ENCODE assay signal across 31 mouse cellular contexts in genomic region chr7:84246093-84246492, GRCm38 (mm10).
DNase-seq lines count a peak whose midpoint lies in the region; ATAC-seq and TF ChIP-seq lines count a peak whose summit lies in the region.
"Had no signal": no experiment of that assay in that cellular context is flagged by ENCODE, and none has a peak within 500 bp of the region (broad histone marks: within the 10 kb centered on the region; RNA-seq: fewer than 3 reads in every experiment).

No protein-coding gene starts in this region.

- H3K4me2 ChIP-seq in intestine, embryonic 16.5 days (ENCODE audit: low read depth, low read length): no peak overlapping the region
- no peak overlapping the region for H3K4me2 ChIP-seq in kidney, postnatal 0 days (ENCODE audit: low read length)
- H3K4me2 ChIP-seq in stomach, postnatal 0 days (replicated peaks; ENCODE audit: low read depth): no peak overlapping the region
- H3K4me2 ChIP-seq: embryonic facial prominence, embryonic 15.5 days; forebrain, embryonic 12.5 days; limb, embryonic 15.5 days; liver, embryonic 13.5 days; midbrain, embryonic 13.5 days; neural tube, embryonic 13.5 days had no signal

- no peaks in the 10 kb centered on the region for H3K36me3 ChIP-seq in intestine, embryonic 16.5 days (ENCODE audit: control insufficient read depth, insufficient read depth, low read length)
- no peaks in the 10 kb centered on the region for H3K36me3 ChIP-seq in kidney, postnatal 0 days (ENCODE audit: insufficient read depth, low read length)
- no peaks in the 10 kb centered on the region for H3K36me3 ChIP-seq in stomach, postnatal 0 days (ENCODE audit: control insufficient read depth, insufficient read depth, low read length)
- H3K36me3 ChIP-seq: limb, embryonic 15.5 days; liver, embryonic 13.5 days had no signal

- ATAC-seq in Patski: peak; percentile 44
- ATAC-seq in intestine, embryonic 16.5 days: peak; percentile 49; the same call in 1 of the 2 replicates
- ATAC-seq in kidney, postnatal 0 days (replicated peaks; ENCODE audit: low FRiP score, low read depth): peak; percentile 94
- no peak for ATAC-seq in stomach, postnatal 0 days (ENCODE audit: low FRiP score, low TSS enrichment)
- no peak for ATAC-seq in granulocyte monocyte progenitor cell, adult 5-6 weeks (replicated peaks; ENCODE audit: poor library complexity, severe bottlenecking)
- ATAC-seq: CD4-positive, CD25-positive, alpha-beta regulatory T cell, adult 4 months; forebrain, postnatal 0 days; hindbrain, embryonic 16.5 days; lung, postnatal 0 days; midbrain, embryonic 13.5 days had no signal

- in situ Hi-C loops in Patski (cut with MboI; ENCODE audit: low pct_unique_long_range_greater_than_20kb): no loop called here

- TF ChIP-seq CTCF in Patski (IDR thresholded peaks at IDR 0.05): no peak
- no peak for TF ChIP-seq CTCF in kidney, postnatal 0 days (IDR thresholded peaks at IDR 0.05; ENCODE audit: low read depth)
- TF ChIP-seq CTCF in stomach, postnatal 0 days (IDR thresholded peaks at IDR 0.05; ENCODE audit: low read depth): no peak

- no peaks in the 10 kb centered on the region for H3K27me3 ChIP-seq in Patski
- H3K27me3 ChIP-seq in intestine, embryonic 16.5 days (replicated peaks; ENCODE audit: control insufficient read depth, insufficient read depth, low read length): no peaks in the 10 kb centered on the region
- no peaks in the 10 kb centered on the region for H3K27me3 ChIP-seq in kidney, postnatal 0 days (ENCODE audit: insufficient read depth, low read length)
- no peaks in the 10 kb centered on the region for H3K27me3 ChIP-seq in stomach, postnatal 0 days (ENCODE audit: control insufficient read depth, insufficient read depth, low read length)
- H3K27me3 ChIP-seq: embryonic facial prominence, embryonic 15.5 days; forebrain, embryonic 12.5 days; limb, embryonic 15.5 days; liver, embryonic 13.5 days; midbrain, embryonic 13.5 days; neural tube, embryonic 13.5 days had no signal

- no peak overlapping the region for H3K27ac ChIP-seq in intestine, embryonic 16.5 days (ENCODE audit: low read length)
- peak overlapping the region; percentile 85 for H3K27ac ChIP-seq in kidney, postnatal 0 days
- H3K27ac ChIP-seq in stomach, postnatal 0 days (replicated peaks): peak overlapping the region; percentile 80
- H3K27ac ChIP-seq: embryonic facial prominence, embryonic 10.5 days; embryonic facial prominence, embryonic 15.5 days; forebrain, embryonic 12.5 days; hindbrain, embryonic 10.5 days; layer of hippocampus, adult 2 months; limb, embryonic 10.5 days; limb, embryonic 15.5 days; liver, embryonic 13.5 days; macrophage; midbrain, embryonic 13.5 days; neural tube, embryonic 13.5 days had no signal

- no peak for TF ChIP-seq EP300 in stomach, postnatal 0 days (optimal IDR thresholded peaks at IDR 0.05)

- peaks cover 24% of the 10 kb centered on the region for H3K4me1 ChIP-seq in intestine, embryonic 16.5 days (ENCODE audit: control insufficient read depth, insufficient read depth, low read length)
- 0 out of 2 replicates have a peak, but pooled peaks cover 12% of the 10 kb centered on the region for H3K4me1 ChIP-seq in kidney, postnatal 0 days (replicated peaks; ENCODE audit: insufficient read depth, low read length)
- H3K4me1 ChIP-seq in stomach, postnatal 0 days (replicated peaks; ENCODE audit: control insufficient read depth, insufficient read depth): no peaks in the 10 kb centered on the region
- H3K4me1 ChIP-seq: liver, embryonic 13.5 days; neural tube, embryonic 13.5 days had no signal

- POLR2A ChIA-PET in Patski (lab: Charles Lee): interaction anchor here (0.9 to 1.0 kb wide), 2 partner anchors 14 kb away, joined by 4 to 5 read pairs; no protein-coding TSS in a partner anchor

- H3K9me3 ChIP-seq in intestine, embryonic 16.5 days (ENCODE audit: control insufficient read depth, low read length): no peaks in the 10 kb centered on the region
- H3K9me3 ChIP-seq in kidney, postnatal 0 days (replicated peaks; ENCODE audit: low read length): no peaks in the 10 kb centered on the region
- H3K9me3 ChIP-seq in stomach, postnatal 0 days (ENCODE audit: control insufficient read depth, low read length): no peaks in the 10 kb centered on the region
- H3K9me3 ChIP-seq: embryonic facial prominence, embryonic 10.5 days; embryonic facial prominence, embryonic 15.5 days; forebrain, embryonic 12.5 days; hindbrain, embryonic 10.5 days; limb, embryonic 10.5 days; limb, embryonic 15.5 days; liver, embryonic 13.5 days; midbrain, embryonic 13.5 days; neural tube, embryonic 13.5 days had no signal

- no peak overlapping the region for H3K4me3 ChIP-seq in intestine, embryonic 16.5 days (ENCODE audit: low read length)
- H3K4me3 ChIP-seq in kidney, postnatal 0 days (replicated peaks; ENCODE audit: low read depth, low read length): no peak overlapping the region
- H3K4me3 ChIP-seq in stomach, postnatal 0 days (ENCODE audit: low read depth, low read length): no peak overlapping the region
- H3K4me3 ChIP-seq: embryonic facial prominence, embryonic 10.5 days; embryonic facial prominence, embryonic 15.5 days; forebrain, embryonic 12.5 days; hindbrain, embryonic 10.5 days; layer of hippocampus, adult 2 months; limb, embryonic 10.5 days; limb, embryonic 15.5 days; liver, embryonic 13.5 days; midbrain, embryonic 13.5 days; neural tube, embryonic 13.5 days had no signal

- CTCF ChIA-PET in Patski (lab: Charles Lee): interaction anchor here (0.8 to 3.0 kb wide), 7 partner anchors 16 to 157 kb away, joined by 3 to 11 read pairs (median 4); no protein-coding TSS in a partner anchor

- peak; percentile 17 for DNase-seq in Patski (ENCODE audit: low read depth, low spot score)
- peak; percentile 68 for DNase-seq in kidney, postnatal 0 days (ENCODE audit: low spot score)
- no peak for DNase-seq in stomach, postnatal 0 days (ENCODE audit: low spot score)
- DNase-seq in cerebellum, adult 9-11 months: no peak
- no peak for DNase-seq in lung, postnatal 14 days
- DNase-seq: adrenal gland, adult 2 months; adrenal gland, postnatal 36 days; cerebellum, adult 18-20 months; cerebellum, postnatal 14 days; forebrain, postnatal 0 days; heart, postnatal 14 days; liver, embryonic 13.5 days; lung, adult 18-20 months; right cerebral cortex, postnatal 14 days; thymus, adult 2 months; thymus, postnatal 36 days had no signal

- 67% methylated on average over 2 of the region's 2 CpGs for WGBS in intestine, embryonic 16.5 days
- 39% methylated on average over 2 of the region's 2 CpGs for WGBS in kidney, postnatal 0 days
- WGBS in stomach, postnatal 0 days: 56% methylated on average over 2 of the region's 2 CpGs

- H3K9ac ChIP-seq in intestine, embryonic 16.5 days (ENCODE audit: low read depth, low read length): no peak overlapping the region
- H3K9ac ChIP-seq in kidney, postnatal 0 days (ENCODE audit: low read depth, low read length): no peak overlapping the region
- no peak overlapping the region for H3K9ac ChIP-seq in stomach, postnatal 0 days (ENCODE audit: low read length)
- H3K9ac ChIP-seq: embryonic facial prominence, embryonic 15.5 days; forebrain, embryonic 12.5 days; forebrain, postnatal 0 days; limb, embryonic 15.5 days; liver, embryonic 13.5 days; midbrain, embryonic 13.5 days; neural tube, embryonic 13.5 days had no signal

Comparison
In these comparisons a context has a peak if more than half of its experiments do, and no peak if none do; other contexts are left out.
1. ATAC-seq: peak in Patski (single experiment), intestine, embryonic 16.5 days (single experiment) and kidney, postnatal 0 days (single experiment); none in stomach, postnatal 0 days (single experiment) and granulocyte monocyte progenitor cell, adult 5-6 weeks (single experiment).
2. DNase-seq: peak in Patski (single experiment) and kidney, postnatal 0 days (single experiment); none in stomach, postnatal 0 days (single experiment), cerebellum, adult 9-11 months (single experiment) and lung, postnatal 14 days (single experiment).